Mouse (Mus musculus) embryonic facial prominence, embryonic 11.5 days (tissue): ENCODE data around the gene Tmsb4x. TPM values are rescaled to one million over a fixed set of nuclear protein-coding genes. Genes with fewer than 3 reads are reported as not detected.

ENCODE experiments used
- polyA plus RNA-seq: library from polyadenylated mRNA; unstranded; fragments of >200 nt; fragmentation: Nextera tagmentation; extraction: Ambion mirVana; gene quantifications from 2 replicates; pipeline ENCODE4 v1.2.1, GENCODE M21; 2014

Gene Tmsb4x
- polyA plus RNA-seq, 1 experiment from 2014 or later, result 3,139 TPM

Other genes starting within 250 kb of the Tmsb4x start
- gene Tlr8, start 55.0 kb upstream of the Tmsb4x start, polyA plus RNA-seq, result 0.07 TPM in 1 of 2 replicates, not detected in the other
- gene Tlr7, start 121.2 kb upstream of the Tmsb4x start, polyA plus RNA-seq, result 0.50 and 0.73 TPM in 2 replicates
- gene Prps2, start 173.4 kb upstream of the Tmsb4x start, polyA plus RNA-seq, result 17.0 and 18.5 TPM in 2 replicates